Mouse (Mus musculus): ENCODE measurements at regions not wholly inside any gene's neighbourhood (a gene's known extent, or its start where the extent isn't known, plus 50 kb on each side); places are given as distances from the start of the nearest gene placed in this dataset.

GRCm38 (mm10) chr7:89088141-89088540 is 315.9 kb downstream of the Tmem135 start:
- DNase-seq (ENCODE audit: extremely low read depth, insufficient read length, low spot score) = no peak

GRCm38 (mm10) chr7:89086348-89086747 is 317.7 kb downstream of the Tmem135 start:
- DNase-seq (ENCODE audit: extremely low read depth, insufficient read length, low spot score) = no peak

DNA sequence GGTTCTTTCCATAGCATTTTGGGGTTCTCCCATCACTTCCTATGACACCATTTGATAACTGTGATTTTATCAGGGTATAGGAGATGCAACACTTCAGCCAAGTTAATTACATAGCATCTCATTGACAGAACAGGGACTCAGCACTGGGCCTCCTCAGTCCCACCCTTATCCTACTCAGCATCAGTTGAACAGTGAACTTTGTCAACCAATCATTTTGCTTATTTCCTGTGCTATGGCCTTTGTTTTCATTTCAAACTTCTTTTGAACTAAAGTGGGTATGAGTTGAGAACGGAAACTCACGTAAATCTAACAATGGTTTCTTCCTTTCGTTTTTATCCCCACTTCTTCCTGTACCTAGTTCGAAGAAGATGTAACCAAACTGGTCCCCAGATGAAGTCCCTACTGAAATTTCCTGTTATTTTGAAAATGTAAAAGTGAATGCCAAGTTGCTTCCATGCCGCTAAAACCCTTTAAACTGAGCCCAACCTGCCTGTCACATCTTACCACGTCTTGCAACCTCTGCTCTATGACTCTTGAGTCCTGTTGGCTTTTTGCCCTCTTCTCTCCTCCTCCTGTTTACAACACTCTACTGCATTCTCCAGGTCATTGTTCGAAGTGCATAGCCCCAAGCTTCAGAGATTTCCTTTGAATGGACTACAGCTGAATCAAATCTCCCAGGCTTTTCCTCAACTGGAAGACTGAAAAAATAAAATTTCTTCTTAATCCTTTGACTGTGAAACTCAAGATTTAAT is 329.9 kb downstream of the Tmem135 start:
- no peak for DNase-seq (ENCODE audit: extremely low read depth, insufficient read length, low spot score)

GRCm38 (mm10) chr7:89070030-89070429 is 334.0 kb downstream of the Tmem135 start:
- DNase-seq (ENCODE audit: extremely low read depth, insufficient read length, low spot score) = no peak

GRCm38 (mm10) chr7:89064462-89064861 is 339.6 kb downstream of the Tmem135 start:
- no peak for DNase-seq (ENCODE audit: extremely low read depth, insufficient read length, low spot score)

GRCm38 (mm10) chr7:89063630-89064029 is 340.4 kb downstream of the Tmem135 start:
- no peak for DNase-seq (ENCODE audit: extremely low read depth, insufficient read length, low spot score)

GRCm38 (mm10) chr7:89054494-89054893 is 349.5 kb downstream of the Tmem135 start:
- no peak for DNase-seq (ENCODE audit: extremely low read depth, insufficient read length, low spot score)

GRCm38 (mm10) chr7:89051240-89051639 is 352.8 kb downstream of the Tmem135 start:
- no peak for DNase-seq (ENCODE audit: extremely low read depth, insufficient read length, low spot score)

DNA sequence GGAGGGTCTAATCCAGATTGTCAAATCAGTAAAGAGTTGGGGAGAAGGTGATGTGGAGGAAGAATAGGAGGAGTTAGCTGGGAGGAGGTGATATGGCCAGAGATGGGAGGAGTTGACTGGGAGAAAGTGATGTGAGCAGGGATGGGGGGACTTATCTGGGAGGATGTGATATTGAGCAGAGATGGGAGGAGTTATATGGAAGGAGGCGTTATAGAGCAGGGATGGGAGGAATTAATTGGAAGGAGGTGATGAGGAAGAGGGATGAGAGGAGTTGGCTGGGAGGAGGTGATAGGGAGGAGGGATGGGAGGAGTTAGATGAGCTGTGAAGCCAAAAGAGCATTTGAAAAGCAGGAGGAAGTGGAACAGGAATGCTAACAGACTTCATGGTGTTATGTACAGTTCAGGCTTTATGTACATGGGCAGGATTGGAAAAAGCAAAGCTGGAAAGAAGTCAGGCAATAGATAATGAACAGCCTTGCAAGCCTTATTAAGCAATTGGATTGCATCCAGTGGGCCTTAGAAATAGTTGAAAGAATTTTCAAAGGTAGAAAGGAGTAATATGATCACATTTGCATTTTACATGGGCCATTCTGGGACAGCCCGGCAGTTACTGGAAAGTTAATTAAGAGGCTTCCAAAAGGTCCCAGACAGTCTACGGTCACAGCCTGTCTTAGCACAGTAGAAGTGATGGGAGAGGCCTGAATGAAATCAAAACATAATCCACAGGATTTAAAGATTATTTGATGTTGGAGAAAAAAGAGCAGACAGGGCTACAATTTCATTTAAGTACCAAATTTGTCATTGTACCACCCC is 357.4 kb downstream of the Tmem135 start:
- no peak for DNase-seq (ENCODE audit: extremely low read depth, insufficient read length, low spot score)

DNA sequence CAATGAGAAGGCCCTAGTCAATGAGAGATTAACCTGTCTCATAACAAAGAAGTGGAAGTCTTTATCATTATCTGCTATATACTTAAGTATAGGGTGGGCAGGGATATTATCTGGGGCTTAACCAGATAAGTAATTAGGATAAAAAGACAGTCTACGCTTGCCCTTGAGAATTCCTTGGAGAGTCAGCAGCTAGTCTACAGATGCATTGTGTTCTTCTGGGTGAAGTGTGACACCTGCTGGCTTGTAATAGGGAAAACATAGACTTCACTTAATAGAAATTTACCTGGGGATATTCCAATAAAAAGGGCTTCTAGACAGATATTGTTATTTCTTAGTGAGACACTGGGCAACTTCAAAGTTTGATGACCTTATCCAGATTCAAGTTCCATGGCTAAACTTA is 361.0 kb downstream of the Tmem135 start:
- no peak for DNase-seq (ENCODE audit: extremely low read depth, insufficient read length, low spot score)

DNA sequence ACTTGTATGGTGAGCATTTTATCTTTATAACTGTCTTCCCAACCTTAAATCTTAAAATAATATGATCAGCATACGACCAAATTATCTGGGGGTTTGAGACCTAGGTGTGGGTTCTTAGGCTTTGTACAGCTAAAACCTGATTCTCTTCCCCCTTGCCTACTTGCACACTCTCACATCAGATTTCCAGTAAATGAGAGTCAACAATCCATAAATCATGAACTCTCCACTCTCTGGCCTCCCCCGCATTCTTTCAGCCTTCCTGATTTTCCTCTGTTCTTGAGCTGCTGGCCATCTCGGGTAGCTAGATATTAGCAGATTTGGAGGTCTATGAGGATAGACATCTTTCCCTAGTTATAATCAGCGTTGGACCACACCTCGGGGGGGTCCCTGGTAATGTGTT is 362.7 kb downstream of the Tmem135 start:
- no peak for DNase-seq (ENCODE audit: extremely low read depth, insufficient read length, low spot score)

DNA sequence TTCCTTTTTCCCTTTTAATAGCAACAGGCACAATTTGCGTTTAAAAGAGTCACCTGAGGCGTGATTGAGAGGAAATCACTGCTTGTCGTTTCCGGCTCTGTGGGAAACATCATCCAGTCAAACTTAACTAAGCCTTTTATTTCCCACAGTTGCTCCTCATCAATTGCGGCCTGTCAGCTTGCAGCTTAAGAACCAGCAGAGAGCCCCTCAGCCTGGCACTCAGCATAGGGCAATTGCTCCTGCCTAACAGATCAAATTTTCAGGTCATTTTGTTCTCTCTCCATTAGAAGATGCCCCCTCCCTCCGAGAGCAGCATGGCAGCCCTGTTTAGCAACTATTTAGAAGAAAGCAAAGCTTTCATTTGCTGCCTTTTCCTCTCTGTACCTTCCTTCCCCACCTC is 363.9 kb downstream of the Tmem135 start:
- no peak for DNase-seq (ENCODE audit: extremely low read depth, insufficient read length, low spot score)

DNA sequence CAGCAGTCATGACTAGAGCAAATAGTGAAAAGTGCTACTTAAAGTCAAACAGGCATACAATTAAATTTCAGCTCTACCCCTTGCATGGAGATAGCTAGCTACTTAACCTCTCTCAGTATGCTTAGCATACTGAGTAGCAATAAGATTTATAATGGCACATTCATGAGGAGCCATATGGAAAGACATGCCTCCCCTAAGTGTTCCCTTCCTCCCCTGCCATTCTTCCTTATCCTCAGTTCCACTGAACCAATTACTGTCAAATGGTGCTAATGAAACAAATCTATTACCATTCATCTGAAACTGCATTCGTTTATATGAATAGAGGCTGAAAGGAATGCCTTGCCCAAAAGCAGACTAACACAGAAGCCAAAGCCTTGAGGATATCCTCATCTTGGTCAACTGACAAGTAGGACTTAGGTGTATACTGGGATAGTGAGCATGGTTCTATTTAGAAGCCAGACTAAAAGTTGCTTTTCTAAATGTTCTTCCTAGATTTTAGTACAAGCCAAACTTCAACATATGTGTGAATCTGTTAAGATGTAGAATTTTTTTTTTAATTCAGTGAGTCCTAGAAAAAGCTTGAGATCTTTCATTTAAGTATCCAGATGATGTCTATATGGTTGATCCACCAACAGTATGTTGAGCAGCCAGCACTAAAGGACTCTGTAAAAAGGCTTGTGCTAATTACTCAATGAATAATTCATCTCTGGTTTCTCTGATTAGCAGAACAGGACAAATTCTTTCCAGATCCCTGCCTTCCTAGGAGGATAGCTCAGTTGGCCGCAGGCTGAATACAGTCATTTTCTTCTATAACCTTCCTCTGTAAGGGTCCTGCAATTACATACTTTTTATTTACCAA is 368.7 kb downstream of the Tmem135 start:
- no peak for DNase-seq (ENCODE audit: extremely low read depth, insufficient read length, low spot score)

DNA sequence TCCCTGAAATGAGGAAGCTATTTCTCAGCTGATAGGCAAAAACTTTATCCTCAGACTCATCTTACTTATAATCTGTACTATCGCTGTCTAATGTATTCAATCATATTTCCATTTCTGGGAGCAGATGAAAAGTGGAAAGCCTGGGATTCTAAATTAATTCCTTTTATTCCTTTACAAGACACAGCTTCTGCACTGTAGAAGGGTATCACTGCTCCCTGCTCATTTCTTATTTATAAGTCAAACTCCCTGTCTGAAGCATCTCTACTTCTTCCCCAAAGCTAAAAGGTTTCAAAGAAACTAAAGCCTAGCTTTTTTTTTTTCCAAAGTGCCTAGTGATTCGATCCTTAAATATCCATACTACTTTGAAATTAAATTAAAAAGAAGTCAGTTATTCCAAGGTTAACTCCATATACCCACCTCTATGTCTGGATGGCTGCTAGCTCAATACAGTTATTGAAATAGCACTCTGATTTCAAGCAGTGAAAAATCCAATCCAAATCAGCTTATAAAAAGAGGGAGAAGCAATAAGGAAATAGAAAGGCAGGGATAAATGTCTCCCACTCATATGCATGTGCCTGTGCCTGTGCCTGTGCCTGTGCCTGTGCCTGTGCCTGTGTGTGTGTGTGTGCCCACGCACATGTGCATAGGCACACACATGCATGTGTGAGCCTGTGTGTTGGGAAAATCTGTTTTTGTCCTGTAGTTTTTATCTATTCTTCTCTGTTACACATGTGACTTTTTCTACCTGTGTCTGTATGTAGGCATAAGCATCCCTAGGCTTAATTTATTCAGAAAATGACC is 380.6 kb downstream of the Tmem135 start:
- no peak for DNase-seq (ENCODE audit: extremely low read depth, insufficient read length, low spot score)

DNA sequence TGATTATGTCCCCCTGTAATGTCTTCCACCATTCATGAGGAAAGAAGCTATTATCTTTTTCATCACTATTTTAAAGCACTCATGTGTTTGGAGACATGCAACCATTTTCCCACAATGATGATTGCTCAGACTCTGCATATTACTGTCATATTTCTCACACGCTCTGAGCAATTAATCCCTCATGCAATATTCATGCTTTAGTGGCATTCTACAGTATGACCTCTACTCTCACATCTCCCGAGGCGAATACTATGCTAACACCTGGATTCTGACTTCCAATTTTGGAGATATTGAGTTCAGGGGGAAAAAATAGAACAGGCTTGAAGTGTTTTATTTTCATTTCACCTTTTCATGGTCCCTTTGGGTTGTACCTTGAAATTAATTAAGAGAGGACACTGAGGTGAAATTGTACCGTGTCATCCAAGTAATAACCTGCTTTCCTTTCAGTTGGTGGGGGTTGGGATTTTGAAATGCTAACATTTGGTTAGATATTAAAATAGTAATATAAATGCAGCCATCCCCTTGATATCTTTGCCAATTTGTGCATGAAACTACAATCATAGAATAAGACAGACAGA is 405.1 kb downstream of the Tmem135 start:
- DNase-seq (ENCODE audit: extremely low read depth, insufficient read length, low spot score) = no peak

DNA sequence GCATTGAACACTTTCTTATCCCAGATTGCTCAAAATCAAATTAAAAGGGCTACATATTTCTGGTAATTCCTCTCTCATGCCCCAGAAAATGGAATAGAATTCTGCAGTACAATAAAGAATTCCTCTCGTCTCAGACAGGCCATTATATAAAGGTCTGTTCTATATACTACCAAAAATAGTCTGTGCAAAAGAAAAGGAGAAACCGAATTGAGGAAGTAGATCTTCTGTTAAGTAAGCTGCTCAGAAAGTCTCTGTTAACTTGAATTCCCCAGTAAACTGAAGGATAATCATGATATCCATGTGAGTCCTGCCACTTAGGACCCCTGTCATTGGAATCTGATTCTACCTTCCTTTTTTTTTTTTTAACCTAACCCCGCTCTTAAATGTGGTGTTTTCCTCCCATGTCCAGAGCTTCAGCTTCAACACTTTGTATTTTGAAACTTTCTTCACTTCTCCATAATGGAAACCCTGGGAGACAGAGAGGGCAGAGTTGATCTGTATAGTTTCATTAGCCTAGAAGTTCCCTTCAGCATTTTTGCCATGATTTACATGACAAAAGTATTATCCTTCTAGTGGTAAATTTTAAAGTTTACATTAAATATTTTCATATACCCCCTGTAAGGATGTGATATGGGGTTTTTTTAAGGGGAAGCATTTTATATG is 406.1 kb downstream of the Tmem135 start:
- no peak for DNase-seq (ENCODE audit: extremely low read depth, insufficient read length, low spot score)

DNA sequence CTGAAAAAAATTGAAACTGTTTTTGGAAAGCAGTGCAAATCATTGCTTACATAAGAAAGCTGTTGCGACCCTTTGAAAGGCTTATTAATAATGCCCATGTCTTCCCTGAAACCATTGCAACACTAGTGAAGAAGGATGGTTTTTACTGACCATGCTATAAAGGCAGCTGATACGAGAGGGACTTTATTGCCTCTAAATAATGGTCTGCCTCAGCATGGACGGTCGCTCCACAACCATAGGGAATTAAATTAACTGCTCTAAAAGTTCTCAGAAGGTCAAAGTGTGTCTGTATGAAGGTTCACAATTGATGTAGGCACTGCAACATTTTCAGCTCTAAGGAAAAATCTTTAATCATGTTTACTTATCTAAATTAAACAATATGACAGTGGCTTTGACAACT is 429.6 kb downstream of the Tmem135 start:
- DNase-seq (ENCODE audit: extremely low read depth, insufficient read length, low spot score) = no peak

DNA sequence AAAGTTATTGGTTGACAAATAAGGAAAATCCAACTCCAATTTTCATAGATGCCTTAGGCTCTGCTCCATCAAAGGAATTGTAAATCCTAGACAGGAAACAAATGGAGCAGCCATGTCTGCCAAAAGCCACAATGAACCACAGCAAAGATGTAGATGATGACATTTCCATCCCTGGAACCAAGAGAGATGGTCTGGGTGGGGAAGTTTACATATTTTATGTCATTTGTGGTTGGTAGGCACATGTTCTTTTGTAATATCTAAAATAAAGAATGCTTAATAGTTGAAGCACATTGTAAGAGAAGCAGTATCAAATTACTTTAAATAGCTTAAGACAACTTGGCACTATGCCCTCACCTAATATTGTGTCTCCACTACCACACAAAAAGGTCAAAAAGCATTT is 443.2 kb downstream of the Tmem135 start:
- no peak for DNase-seq (ENCODE audit: extremely low read depth, insufficient read length, low spot score)

DNA sequence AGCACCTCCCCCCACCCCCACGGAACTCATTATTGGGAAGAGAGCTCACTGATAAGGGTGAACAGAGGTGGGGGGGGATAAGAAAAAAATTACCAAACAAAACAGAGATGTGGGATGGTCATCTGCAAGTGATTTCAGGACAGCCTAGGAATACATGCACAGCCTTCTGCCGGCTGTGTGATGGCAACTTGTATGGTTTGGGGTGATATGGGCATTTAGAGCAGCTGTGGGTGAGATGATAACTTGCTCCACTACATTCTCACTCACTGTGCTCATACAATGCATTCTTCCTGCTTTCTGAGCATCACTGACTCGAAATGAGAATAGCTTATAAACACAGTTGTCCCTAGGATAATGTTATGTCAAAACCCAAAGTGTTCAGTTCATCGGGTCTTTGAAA is 443.8 kb downstream of the Tmem135 start:
- DNase-seq (ENCODE audit: extremely low read depth, insufficient read length, low spot score) = no peak

Measured in 3134 (cell line).